Mouse (Mus musculus) small intestine, adult 2 months (tissue): ENCODE results near the gene Tent5c. TPM values are rescaled to one million over a fixed set of nuclear protein-coding genes. Genes with fewer than 3 reads are reported as not detected.
A peak's percentile ranks its signal among the peaks of the same experiment; 100 is the strongest.

Source experiments
- H3K27ac ChIP-seq: fragments of 200-500 bp; 2 replicates; pipeline ENCODE4 v1.5.1; 2012; ENCODE audit warnings: low read depth, low read length, control low read depth, inconsistent platforms; ENCODE audit not compliant: insufficient read depth
- H3K27me3 ChIP-seq: fragments of 200-500 bp; 2 replicates; pipeline ENCODE4 v1.6.1; 2012; ENCODE audit warnings: mild to moderate bottlenecking, moderate library complexity, low read length, inconsistent platforms; ENCODE audit not compliant: control insufficient read depth, insufficient read depth
- H3K36me3 ChIP-seq: fragments of 200-500 bp; 2 replicates; pipeline ENCODE4 v1.6.1; 2012; ENCODE audit warnings: mild to moderate bottlenecking, low read length, control low read depth, inconsistent platforms; ENCODE audit not compliant: control insufficient read depth, insufficient read depth
- H3K4me1 ChIP-seq: fragments of 200-500 bp; 2 replicates; pipeline ENCODE4 v1.6.1; 2012; ENCODE audit warnings: low read length, inconsistent platforms, mixed read lengths; ENCODE audit not compliant: control insufficient read depth, insufficient read depth, insufficient read length
- H3K4me3 ChIP-seq: fragments of 200-500 bp; 2 replicates; pipeline ENCODE4 v1.5.1; 2012; ENCODE audit warnings: low read depth, mild to moderate bottlenecking, control low read depth, inconsistent platforms, low read length, moderate library complexity
- CTCF ChIP-seq: fragments of 200-500 bp; IDR thresholded peaks from 2 replicates; pipeline ENCODE4 v1.5.1; 2012; ENCODE audit warnings: low read depth, mild to moderate bottlenecking, control low read depth, inconsistent platforms, low read length, moderate library complexity, mixed read lengths; ENCODE audit not compliant: insufficient replicate concordance, insufficient read length; ENCODE audit errors: extremely low read depth
- POLR2A ChIP-seq: fragments of 200-500 bp; IDR thresholded peaks from 2 replicates; pipeline ENCODE4 v1.6.1; 2012; ENCODE audit warnings: low read depth, mild to moderate bottlenecking, control low read depth, inconsistent platforms, low read length, moderate library complexity
- WGBS: fragments of 180-500 bp; shearing (Covaris S2); methylation state at CpG from one replicate; pipeline ENCODE4 v1.1.7; 2018; 5-methylcytosine and 5-hydroxymethylcytosine counted together
- polyA plus RNA-seq: library from polyadenylated mRNA; depleted of rRNA; stranded (reverse); fragments of >200 nt; gene quantifications from 2 replicates; pipeline ENCODE4 v1.2.3, GENCODE M21; 2012

Tent5c gene
- polyA plus RNA-seq, 1 experiment = 10.3 TPM

DNA sequence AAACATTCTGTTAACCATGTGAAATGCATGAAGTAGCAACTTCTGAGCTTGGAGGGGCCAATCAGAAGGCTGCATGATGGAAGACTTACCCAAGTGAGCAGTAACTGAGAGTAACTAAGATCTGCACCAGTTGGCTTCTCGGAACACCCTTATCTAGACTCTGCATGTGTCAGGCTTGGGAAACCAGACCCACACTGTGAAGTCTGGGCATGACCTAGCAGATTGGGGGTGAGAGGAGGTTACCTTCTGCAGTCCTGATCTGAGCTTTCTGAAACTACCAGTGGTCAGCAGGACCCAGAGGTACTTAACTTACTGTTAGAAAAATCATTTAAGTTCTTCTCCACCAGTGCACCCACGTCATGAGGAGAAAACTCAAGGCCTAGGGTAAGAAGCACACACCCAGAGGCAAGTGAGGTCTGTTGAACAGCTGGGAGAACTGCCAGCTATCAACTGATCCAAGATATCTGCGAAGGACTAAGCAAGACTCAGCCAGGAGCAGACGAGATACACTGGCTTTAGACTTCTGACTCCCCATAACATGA, 50.6 kb downstream of the Tent5c start:
- Histone ChIP-seq H3K27me3 (no peaks in the 10 kb centered on the region), H3K27ac (peak overlapping the region; percentile 74), H3K4me1 (peaks cover 5% of the 10 kb centered on the region; the same call in 1 of the 2 replicates), H3K36me3 (no peaks in the 10 kb centered on the region), H3K4me3 (no peak overlapping the region)
- TF ChIP-seq POLR2A (no peak), CTCF (no peak)
- 22% methylated on average over 4 of the region's 4 CpGs for WGBS

DNA sequence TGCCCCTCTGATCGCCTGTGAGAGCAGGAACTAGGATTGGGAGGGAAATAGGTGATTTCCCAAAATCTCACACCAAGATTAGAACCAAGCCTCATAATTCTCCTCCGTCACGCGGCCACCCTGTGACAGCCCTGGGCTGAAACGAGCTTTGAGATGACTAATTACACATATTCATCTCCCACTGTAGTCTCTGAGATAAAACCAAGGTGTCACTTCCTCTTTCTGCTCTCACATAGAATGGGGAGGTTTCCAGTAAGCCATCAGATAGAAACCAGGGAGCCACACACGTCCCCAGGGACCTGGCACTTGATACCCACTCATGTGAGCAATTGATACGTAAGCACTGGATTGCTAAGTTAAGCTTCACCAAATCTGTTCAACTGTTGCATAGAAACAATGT, 52.4 kb downstream of the Tent5c start:
- H3K36me3 ChIP-seq = no peaks in the 10 kb centered on the region
- WGBS = 74% methylated on average over 7 of the region's 7 CpGs
- no peaks in the 10 kb centered on the region for H3K27me3 ChIP-seq
- TF ChIP-seq CTCF = no peak
- TF ChIP-seq POLR2A = no peak
- no peak overlapping the region for H3K4me3 ChIP-seq
- peak overlapping the region; percentile 33; the same call in 1 of the 2 replicates for H3K27ac ChIP-seq
- H3K4me1 ChIP-seq = peaks cover 5% of the 10 kb centered on the region; the same call in 1 of the 2 replicates

DNA sequence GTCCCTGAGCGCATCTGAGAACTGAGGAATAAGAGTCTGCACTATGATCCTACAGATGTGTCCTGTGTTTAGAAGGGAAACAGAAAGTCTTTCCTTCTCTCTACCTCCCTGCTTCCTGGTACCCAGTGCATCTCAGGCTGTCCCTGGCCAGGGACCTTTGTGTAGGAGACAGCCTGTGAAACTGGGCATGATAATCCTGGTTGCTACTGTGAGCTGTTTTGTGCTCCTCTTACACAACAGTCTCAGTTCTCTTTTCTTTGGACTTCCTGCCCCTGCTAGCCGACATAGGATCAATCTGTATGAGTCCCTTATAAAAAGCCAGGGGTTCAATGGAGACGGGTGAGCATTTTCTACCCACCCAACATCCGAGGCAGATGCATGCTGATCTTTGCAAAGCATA, 57.4 kb downstream of the Tent5c start:
- Histone ChIP-seq H3K4me3 (no peak overlapping the region), H3K27me3 (no peaks in the 10 kb centered on the region), H3K27ac (no peak overlapping the region), H3K36me3 (no peaks in the 10 kb centered on the region), H3K4me1 (no peaks in the 10 kb centered on the region)
- 70% methylated on average over 4 of the region's 4 CpGs for WGBS
- TF ChIP-seq CTCF (no peak), POLR2A (no peak)

DNA sequence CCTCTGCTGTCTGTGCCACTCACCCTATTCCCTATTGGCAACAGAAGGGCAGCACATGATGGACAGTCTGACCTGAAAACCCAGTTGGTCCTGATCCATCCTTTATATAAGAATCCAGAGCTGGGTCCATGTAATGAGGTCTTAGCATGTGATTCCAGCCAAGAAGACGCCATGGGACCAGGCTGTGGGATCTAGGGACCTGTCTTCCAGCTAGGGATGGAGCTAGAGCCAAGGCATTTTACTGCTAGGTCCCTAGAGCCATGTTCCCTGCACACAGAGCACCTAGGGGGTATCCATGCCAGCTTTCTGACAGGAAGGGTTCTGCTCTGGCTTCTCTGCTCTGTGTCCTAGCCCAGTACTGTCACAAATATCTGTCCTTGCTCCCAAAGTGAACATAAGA, 58.4 kb downstream of the Tent5c start:
- Histone ChIP-seq H3K27me3 (no peaks in the 10 kb centered on the region), H3K27ac (no peak overlapping the region), H3K4me1 (no peaks in the 10 kb centered on the region), H3K36me3 (no peaks in the 10 kb centered on the region), H3K4me3 (no peak overlapping the region)
- TF ChIP-seq POLR2A (no peak), CTCF (no peak)
- whole genome bisulfite sequencing = 90% methylated on average over 1 of the region's 1 CpGs

DNA sequence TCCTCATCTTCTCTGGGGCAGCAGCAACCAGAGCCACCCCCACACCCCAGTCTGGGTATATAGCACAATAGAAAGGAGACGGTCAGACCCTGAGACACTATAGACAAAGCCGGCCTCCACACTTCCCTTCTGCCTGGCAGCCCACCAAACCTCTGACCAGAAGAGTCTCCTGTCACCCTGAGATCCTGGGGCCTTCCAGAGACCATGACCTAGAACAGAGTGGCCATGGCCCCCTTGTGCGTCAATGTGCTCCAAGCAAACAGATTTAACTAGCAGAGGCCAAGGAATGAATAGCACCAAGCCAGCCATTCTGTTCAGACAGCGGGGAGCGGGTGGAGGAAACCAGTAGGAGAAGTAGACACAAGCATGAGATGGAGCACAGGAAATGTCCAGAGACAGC, 59.0 kb downstream of the Tent5c start:
- TF ChIP-seq POLR2A (no peak), CTCF (no peak)
- 91% methylated on average over 5 of the region's 5 CpGs for WGBS
- H3K4me1 ChIP-seq = no peaks in the 10 kb centered on the region
- H3K27ac ChIP-seq = no peak overlapping the region
- no peak overlapping the region for H3K4me3 ChIP-seq
- H3K36me3 ChIP-seq = no peaks in the 10 kb centered on the region
- no peaks in the 10 kb centered on the region for H3K27me3 ChIP-seq

DNA sequence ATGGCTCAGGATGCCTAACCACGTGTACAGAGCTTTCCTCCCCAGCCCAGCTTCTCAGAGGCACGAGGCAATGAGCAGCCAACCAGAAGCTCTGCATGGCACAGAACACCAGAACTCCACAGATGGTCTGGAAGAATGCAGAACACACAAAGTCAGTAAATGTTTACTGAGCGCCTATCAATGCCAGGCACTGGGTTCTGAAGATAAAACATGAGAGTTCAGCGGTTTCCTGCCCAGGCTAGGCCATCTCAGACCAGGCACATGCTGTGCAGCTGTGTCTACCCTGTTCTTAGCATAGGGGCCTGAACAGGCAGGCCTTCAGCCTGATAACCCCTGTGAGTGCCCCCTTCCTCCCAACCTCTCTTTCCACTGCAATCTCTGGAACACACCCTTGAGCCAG, 59.5 kb downstream of the Tent5c start:
- WGBS = 35% methylated on average over 4 of the region's 4 CpGs
- no peaks in the 10 kb centered on the region for H3K4me1 ChIP-seq
- H3K27me3 ChIP-seq = no peaks in the 10 kb centered on the region
- H3K36me3 ChIP-seq = no peaks in the 10 kb centered on the region
- no peak overlapping the region for H3K4me3 ChIP-seq
- TF ChIP-seq POLR2A (no peak), CTCF (no peak)
- H3K27ac ChIP-seq = no peak overlapping the region

DNA sequence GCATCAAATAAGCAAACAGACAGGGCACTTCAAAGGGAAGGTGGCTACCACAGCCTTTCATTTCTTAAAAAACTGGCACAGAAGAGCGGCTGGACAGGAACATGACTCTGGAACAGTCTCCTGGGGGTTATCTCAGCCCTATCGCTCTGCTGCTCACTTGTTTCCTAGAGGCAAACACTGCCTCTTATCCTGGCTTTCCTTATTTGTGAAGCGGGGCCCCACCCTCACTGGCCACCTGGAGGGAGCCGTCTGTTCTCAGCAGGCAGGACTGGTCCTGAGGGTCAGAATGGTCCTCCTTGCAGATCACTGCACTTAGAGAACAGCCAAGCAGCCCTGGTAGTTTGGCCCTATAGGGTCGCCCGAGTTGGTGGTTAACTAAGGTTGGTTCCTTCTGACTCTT, 61.6 kb downstream of the Tent5c start:
- WGBS = 36% methylated on average over 6 of the region's 6 CpGs
- Histone ChIP-seq H3K27ac (no peak overlapping the region), H3K4me1 (no peaks in the 10 kb centered on the region), H3K4me3 (no peak overlapping the region), H3K36me3 (no peaks in the 10 kb centered on the region), H3K27me3 (no peaks in the 10 kb centered on the region)
- TF ChIP-seq POLR2A = no peak
- no peak for TF ChIP-seq CTCF

DNA sequence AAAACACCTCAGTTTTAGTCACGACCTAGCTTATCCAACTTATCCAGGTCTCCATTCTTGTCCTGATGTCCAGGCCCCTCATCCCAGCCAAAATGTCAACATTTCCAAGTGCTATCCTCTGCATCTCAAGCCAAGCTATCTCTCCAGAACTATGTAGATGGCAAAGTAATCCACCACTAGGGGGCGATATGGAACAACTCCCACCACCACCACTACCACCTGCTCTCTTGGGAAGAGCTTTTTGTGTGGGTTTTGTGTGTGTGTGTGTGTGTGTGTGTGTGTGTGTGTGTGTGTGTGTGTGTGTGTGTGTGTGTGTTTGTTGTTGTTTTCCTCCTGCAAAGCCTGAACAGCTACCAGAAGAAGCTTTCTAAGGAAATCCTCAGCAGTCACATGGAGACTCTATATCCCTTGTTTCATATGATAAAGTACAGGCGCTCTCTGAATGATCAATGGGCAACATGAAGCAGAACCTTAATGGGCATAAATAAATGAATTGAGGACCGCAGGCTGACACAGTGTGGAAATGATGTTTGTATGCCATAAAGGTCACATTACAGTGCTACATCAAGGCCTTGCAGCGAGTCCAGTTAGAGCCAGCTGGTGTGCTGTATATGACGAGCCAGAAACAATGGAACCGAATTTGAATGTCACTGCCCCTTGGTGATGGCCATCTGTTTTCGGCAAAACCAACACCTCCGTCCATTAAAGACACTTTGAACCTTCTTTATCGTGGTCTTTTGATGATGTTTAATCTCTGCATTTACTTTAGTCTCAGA, 66.5 kb downstream of the Tent5c start:
- H3K27ac ChIP-seq = no peak overlapping the region
- no peaks in the 10 kb centered on the region for H3K36me3 ChIP-seq
- WGBS = 47% methylated on average over 10 of the region's 10 CpGs
- H3K27me3 ChIP-seq = no peaks in the 10 kb centered on the region
- TF ChIP-seq POLR2A (no peak), CTCF (peak; percentile 29; the same call in 1 of the 2 replicates)
- H3K4me3 ChIP-seq = no peak overlapping the region
- H3K4me1 ChIP-seq = no peaks in the 10 kb centered on the region
